Mouse (Mus musculus) liver, embryonic 18 days (tissue): ENCODE results near the gene Mixl1. TPM values are rescaled to one million over a fixed set of nuclear protein-coding genes. Genes with fewer than 3 reads are reported as not detected.

Source experiments
- polyA plus RNA-seq: library from polyadenylated mRNA; depleted of rRNA; stranded (reverse); fragments of >200 nt; gene quantifications from 2 replicates; pipeline ENCODE4 v1.2.3, GENCODE M21; 2012; rRNA removed

Mixl1 gene
- polyA plus RNA-seq: 0.01 TPM in 1 of 2 replicates, not detected in the other

GRCm38 (mm10) chr1:180696626-180697352, at the start of gene Mixl1:
Gene Mixl1, minus strand, starts transcription at chr1:180697034.

GRCm38 (mm10) chr1:180725704-180726179, 28.9 kb upstream of the Mixl1 start, which contains the start of gene Acbd3:
Gene Acbd3, plus strand, starts transcription at chr1:180726043.

Other genes with a start within 250 kb of the Mixl1 start
- 0.04 and 0.06 TPM in 2 replicates for gene Stum, start 213.5 kb downstream of the Mixl1 start, polyA plus RNA-seq
- 25.1 and 27.9 TPM in 2 replicates for gene Parp1, start 128.1 kb downstream of the Mixl1 start, polyA plus RNA-seq
- 4.1 and 5.1 TPM in 2 replicates for gene Lin9, start 55.9 kb downstream of the Mixl1 start, polyA plus RNA-seq
- 12.1 and 13.3 TPM in 2 replicates for gene Acbd3, start 29.0 kb upstream of the Mixl1 start, polyA plus RNA-seq
- gene H3f3a, start 116.9 kb upstream of the Mixl1 start, polyA plus RNA-seq: 703 and 735 TPM in 2 replicates
- 11.2 TPM in 2 replicates for gene Sde2, start 154.1 kb upstream of the Mixl1 start, polyA plus RNA-seq
- 0.06 TPM in 1 of 2 replicates, not detected in the other for gene Lefty2, start 196.1 kb upstream of the Mixl1 start, polyA plus RNA-seq
- gene Pycr2, start 207.3 kb upstream of the Mixl1 start, polyA plus RNA-seq: 30.6 and 30.9 TPM in 2 replicates
- gene Lefty1, start 238.0 kb upstream of the Mixl1 start, polyA plus RNA-seq: 4.4 and 4.9 TPM in 2 replicates
- 9.4 and 11.3 TPM in 2 replicates for gene Tmem63a, start 245.3 kb upstream of the Mixl1 start, polyA plus RNA-seq